Mouse (Mus musculus): ENCODE measurements around the gene Prss22.

Gene Prss22

GRCm38 (mm10) chr17:23997901-23998300, at the start of gene Prss22:
Prss22 (minus strand) TSS chr17:23998100.
- no peak for DNase-seq

GRCm38 (mm10) chr17:24046026-24046425, 48.1 kb upstream of the Prss22 start:
- DNase-seq, result no peak

GRCm38 (mm10) chr17:24045608-24046007, 47.7 kb upstream of the Prss22 start:
- no peak for DNase-seq

- no peak for DNase-seq
These were observed 46.6 kb upstream of the Prss22 start for GRCm38 (mm10) chr17:24044482-24044881.

GRCm38 (mm10) chr17:24037844-24038243, 39.9 kb upstream of the Prss22 start, which contains the start of gene Prss27:
Prss27 (plus strand) TSS chr17:24038144.
- no peak for DNase-seq

GRCm38 (mm10) chr17:24037360-24037759, 39.5 kb upstream of the Prss22 start:
- no peak for DNase-seq

GRCm38 (mm10) chr17:24036954-24037353, 39.1 kb upstream of the Prss22 start:
- DNase-seq, result no peak

- DNase-seq, result no peak
These were observed 37.2 kb upstream of the Prss22 start for GRCm38 (mm10) chr17:24035087-24035486.

- no peak for DNase-seq
These were observed 32.7 kb upstream of the Prss22 start for GRCm38 (mm10) chr17:24030551-24030950.

- DNase-seq, result no peak
These were observed 31.6 kb upstream of the Prss22 start for GRCm38 (mm10) chr17:24029477-24029876.

- DNase-seq, result no peak
These were observed 23.7 kb upstream of the Prss22 start for GRCm38 (mm10) chr17:24021375-24022199.

- DNase-seq, result no peak
These were observed 22.8 kb upstream of the Prss22 start for GRCm38 (mm10) chr17:24020696-24021095.

- peak; percentile 49 for DNase-seq
These were observed 17.8 kb upstream of the Prss22 start for GRCm38 (mm10) chr17:24015727-24016126.

GRCm38 (mm10) chr17:24014433-24014965, 16.6 kb upstream of the Prss22 start:
- no peak for DNase-seq

- no peak for DNase-seq
These were observed 15.0 kb upstream of the Prss22 start for GRCm38 (mm10) chr17:24012921-24013320.

GRCm38 (mm10) chr17:24009617-24010016, 11.7 kb upstream of the Prss22 start:
- no peak for DNase-seq

GRCm38 (mm10) chr17:24008105-24008504, 10.2 kb upstream of the Prss22 start:
- DNase-seq, result no peak

GRCm38 (mm10) chr17:24007391-24007790, 9.5 kb upstream of the Prss22 start:
- no peak for DNase-seq

- no peak for DNase-seq
These were observed 9.0 kb upstream of the Prss22 start for GRCm38 (mm10) chr17:24006930-24007329.

- DNase-seq, result no peak
These were observed 7.1 kb upstream of the Prss22 start for GRCm38 (mm10) chr17:24005049-24005448.

- DNase-seq, result no peak
These were observed 6.3 kb upstream of the Prss22 start for GRCm38 (mm10) chr17:24004071-24004665.

- no peak for DNase-seq
These were observed 2.5 kb upstream of the Prss22 start for GRCm38 (mm10) chr17:24000404-24000803.

- DNase-seq, result no peak
These were observed 483 bp upstream of the Prss22 start for GRCm38 (mm10) chr17:23998383-23998782.

GRCm38 (mm10) chr17:23995421-23995820, 2.5 kb downstream of the Prss22 start:
- no peak for DNase-seq
